Mouse (Mus musculus) brain, adult 2 months (tissue): Measurements from ENCODE around the gene Morc2a.

ENCODE experiments used
- DNase-seq: peaks from one replicate; pipeline ENCODE4 v3.0.0; 2011; ENCODE audit warnings: low read depth, low spot score

The Morc2a gene

DNA sequence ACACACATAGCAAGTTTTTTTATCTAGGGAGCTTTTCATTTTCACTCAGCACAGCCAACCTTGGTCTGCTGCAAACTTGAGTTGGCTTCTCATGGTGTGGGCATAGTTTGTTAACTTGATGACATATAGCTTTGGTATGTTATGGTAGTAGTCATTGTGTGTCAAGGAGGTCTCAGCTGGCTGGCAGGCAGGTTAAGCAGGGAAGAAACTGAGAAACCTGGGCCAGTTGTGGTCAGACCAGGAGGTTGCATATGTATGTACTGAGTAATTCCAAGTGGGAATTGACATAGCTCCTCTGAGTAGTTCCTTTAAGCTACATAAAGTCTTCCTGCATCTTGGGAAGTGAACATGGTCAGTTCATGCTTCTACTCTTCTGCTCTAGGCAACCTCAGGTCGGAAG is 35.2 kb downstream of the Morc2a start:
- DNase-seq = no peak

DNA sequence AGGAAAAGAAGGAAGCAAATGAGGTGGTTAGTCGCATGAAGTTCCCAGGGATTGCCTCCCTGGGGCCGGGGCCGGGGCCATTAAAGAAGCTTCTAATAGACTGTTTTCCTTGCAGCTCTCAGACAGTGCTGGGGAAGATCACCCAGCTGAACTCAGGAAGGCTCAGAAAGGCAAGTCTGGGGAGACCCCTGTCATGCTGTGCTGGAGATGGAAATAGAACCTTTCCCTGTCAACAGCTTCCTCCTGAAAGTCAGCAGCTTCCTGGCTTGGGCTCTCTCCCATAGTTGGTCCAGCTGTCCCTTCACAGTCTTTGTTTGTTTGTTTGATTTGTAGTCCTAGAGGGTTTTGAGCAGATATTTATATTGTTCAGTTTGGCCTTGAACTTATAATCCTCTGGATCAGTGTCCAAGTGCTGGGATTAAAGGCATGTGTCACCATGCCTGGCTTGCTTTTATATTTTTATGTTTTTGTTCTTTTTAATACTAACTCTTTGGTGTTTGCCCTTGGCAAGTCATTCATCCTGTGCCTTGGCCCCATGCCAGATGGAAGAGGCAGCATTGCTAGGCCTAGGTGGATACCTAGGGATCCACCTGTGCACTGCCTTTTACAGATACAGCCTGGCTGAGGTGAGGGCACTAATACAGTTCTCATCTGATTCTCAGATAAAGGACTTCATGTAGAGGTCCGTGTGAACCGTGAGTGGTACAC is 35.9 kb downstream of the Morc2a start:
- DNase-seq = no peak

DNA sequence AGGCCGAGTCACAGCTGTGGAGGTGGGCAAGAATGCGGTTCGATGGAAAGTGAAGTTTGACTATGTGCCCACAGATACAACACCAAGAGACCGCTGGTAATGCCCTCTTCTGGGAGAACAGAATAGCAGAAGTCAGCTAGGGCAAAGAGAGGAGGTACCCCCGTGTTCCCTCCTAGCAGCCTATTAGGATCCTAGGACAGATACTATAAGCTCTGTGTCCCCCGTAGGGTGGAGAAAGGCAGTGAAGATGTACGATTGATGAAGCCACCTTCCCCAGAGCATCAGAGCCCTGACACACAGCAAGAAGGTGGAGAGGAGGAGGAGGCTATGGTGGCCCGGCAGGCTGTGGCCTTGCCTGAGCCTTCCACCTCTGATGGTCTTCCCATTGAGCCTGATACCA is 36.4 kb downstream of the Morc2a start:
- no peak for DNase-seq

DNA sequence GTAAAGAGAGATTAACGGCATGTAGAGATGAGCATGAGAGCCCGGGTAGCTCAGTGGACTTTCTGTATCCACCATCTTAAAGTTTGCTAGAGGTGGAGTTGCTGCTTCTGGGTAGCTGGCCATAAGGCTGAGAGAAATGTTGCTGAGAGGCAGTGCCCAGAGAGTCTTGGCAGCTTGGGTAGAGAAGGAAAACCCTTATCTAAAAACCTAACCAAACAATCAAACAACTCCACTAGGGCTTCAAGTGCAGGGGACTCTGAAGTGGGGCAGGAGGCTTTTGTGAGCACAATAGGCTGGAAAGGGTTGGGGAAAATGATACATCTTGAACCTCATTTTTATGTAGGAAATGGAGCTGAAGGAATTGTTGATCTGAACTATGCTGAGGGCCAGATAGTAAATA is 37.3 kb downstream of the Morc2a start:
- no peak for DNase-seq

DNA sequence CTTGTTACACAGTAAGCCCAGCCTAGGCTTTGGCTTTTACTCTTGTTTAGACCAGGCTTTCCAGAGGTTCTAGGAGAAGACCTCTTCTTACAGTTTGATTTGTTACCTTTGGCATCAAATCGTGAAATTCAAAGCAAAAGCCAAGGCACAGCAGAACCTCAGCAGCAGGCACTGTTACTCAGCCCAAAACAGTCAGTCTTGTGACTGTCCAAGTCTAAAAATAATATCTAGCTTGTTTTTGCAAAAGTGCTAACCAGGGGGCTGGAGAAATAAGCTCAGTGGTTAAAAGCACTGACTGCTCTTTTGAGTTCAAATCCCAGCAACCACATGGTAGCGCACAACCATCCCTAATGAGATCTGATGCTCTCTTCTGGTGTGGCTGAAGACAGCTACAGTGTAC is 37.9 kb downstream of the Morc2a start:
- peak; percentile 61 for DNase-seq

DNA sequence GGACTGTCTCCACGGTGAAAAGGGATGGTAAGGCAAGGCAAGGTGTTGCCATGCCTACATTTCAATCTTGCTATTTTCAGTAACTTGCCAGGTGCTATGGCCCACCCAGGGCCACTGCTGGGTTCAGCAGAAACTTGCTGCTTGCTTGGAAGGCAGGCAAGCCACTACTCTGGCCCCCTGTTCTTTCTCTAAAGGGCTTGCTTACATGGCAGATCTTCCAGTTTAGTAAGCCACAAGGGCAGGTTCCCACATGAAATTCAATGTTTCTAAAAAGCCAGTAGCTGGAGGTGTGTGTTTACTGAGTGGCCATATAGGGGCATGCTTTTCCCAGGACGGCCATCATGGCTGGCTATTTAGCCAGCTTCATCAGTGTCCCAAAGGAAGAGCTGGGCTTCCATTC is 42.8 kb downstream of the Morc2a start:
- DNase-seq = no peak

DNA sequence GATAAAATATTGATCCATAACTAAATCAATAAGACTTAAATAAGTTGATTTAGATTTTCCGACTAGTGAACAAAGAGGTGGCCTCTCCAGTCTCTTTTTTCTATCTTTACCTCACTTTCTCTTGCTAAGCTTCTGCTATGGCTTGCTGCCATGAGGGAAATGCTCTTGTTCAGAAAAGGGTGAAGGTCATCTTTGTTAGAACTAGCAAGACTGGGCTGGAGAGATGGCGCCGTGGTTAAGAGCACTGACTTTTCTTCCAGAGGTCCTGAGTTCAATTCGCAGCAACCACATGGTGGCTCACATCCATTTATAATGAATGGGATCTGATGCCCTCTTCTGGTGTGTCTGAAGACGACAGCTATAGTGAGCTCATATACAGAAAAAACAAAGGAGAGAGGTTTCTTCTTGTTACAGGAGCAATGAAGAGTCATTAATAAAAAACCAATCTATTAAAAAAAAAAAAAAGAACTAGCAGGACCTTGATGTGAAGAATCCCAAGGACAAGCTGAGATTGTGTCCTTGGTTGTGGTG is 47.2 kb downstream of the Morc2a start:
- no peak for DNase-seq

DNA sequence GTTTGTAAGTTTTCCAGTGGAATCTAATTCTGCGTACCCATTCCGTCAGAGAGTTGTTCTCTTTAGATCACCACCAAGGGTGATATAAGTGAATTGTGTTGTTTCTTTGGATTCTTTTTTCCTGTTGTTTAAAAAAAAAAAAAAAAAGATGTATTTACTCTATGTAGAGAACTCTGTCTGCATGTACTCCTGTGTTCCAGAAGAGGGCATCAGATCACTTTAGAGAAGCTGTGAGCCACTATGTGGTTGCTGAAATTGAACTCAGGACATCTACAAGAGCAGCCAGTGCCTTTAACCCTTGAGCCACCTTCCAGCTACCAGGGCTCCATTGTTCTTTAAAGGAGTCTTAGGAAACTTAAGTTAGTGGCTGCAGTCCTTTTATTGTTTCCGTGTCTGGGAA is 48.5 kb downstream of the Morc2a start:
- peak; percentile 44 for DNase-seq

DNA sequence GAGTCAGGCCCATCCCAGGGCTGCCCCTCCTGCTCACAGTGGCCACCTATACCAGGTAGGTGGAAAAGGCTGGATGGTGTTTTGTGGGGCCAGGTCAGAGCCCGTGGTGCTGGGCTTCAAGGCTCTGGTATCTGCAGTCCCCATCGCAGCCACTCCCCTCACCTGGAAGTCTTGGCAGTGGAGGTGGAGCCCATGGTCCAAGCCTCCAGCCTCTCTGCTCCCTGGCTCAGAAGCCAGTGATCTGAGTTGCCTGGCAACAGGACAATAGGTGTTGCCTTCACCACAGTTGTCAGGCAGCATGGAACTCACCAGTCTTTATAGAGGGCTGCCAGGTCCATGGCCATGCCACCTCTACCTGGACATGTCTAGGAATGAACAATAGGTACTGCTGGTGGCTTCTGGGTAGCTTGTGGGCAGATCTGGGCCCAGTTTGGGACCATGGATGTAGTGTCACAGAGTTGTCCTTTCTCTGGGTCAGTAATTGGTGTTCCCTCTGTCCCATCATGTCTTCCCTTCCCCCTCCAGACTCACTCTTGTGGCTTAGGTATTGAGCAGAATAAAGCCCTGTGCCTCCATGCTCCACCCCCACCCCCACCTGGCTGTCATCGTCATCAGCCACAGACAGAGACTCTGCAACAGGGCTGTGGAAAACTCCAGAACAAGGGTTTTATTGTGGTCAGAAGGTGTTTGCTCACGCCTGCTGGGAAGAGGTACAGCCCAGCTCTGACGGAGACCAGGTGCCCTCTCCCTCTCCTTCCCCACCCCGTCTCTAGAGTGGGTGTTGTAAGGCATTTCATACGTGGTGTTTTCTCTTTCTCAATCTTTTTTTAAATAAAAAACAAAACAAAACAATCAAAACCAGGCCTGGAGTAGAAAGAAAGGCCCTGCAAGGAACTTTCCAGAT is 54.4 kb downstream of the Morc2a start:
- no peak for DNase-seq

DNA sequence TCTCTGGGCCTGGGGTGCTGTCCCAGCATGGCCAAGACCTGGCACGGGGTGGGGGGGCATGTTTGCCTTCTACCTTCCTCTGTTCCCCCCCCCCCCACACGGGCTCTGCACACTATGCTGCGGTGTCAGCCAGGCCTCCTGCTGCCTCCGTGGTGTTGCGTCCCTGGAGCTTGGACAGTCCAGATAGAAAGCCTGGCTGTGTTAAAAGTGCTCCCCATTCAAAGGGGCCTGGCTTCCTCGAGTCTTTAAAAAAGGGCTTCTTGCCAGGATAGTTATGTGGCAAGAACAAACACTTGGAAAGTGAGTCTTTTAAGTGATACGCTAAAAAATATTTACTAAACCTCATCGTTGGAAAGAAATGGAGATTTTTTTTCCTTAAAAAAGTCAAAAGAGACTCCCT is 55.4 kb downstream of the Morc2a start:
- DNase-seq = no peak

DNA sequence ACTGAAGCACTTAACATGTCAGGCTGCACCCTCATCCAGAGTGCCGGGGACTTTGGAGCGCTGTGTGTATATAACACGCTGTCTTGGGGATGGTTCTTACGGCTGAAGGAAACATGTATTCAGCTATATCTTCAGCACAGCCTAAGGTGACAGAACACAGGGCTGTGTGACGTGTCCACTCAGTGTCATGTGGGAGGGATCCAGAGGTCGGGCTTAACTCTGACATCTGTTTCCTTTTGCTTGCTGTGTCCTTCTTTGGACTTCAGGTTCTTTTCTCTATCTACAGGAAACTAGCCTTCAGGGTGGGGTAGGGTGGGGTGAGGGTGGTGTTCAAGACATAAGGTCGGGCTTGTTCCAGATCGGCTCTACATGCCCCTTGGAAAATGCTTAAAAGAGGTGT is 58.1 kb downstream of the Morc2a start:
- no peak for DNase-seq

DNA sequence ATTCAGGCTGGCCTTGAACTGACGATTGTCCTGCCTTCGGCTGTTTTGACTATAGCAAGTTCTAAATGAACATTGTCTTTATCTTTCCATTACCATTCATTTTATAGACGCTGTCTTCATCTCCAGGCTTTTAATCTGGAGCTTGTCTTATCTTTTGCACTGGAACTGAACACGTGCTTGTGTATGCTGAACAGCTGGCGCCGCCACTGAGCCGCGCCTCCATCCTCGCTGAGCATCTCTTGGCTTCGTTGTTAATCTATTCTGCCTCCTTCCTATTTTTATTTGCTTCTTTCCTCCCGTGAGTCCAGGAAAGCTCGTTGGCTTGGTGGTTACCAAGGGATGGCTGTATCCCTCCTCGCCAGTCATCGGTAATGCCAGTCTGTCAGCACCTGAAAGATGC is 61.2 kb downstream of the Morc2a start:
- DNase-seq = peak; percentile 65

DNA sequence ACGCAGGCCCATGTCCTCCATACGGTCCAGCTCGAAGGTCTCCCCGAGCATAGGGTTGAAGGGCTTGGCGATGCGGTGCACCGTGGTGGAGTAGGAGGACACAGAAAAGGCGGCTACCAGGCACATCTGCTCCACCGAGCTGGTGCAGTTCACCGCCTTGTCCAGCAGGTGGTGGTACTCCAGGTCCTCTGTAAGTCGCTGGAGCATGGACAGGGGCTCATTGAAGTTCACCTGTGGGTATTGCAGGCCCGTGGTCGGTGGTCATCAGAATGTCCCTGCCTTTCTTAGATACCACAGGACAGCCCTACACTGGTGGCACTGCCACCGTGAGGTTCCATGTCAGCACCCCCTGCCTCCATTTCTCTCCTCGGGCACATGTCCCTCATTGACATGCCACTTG is 65.5 kb downstream of the Morc2a start:
- DNase-seq = peak; percentile 88

DNA sequence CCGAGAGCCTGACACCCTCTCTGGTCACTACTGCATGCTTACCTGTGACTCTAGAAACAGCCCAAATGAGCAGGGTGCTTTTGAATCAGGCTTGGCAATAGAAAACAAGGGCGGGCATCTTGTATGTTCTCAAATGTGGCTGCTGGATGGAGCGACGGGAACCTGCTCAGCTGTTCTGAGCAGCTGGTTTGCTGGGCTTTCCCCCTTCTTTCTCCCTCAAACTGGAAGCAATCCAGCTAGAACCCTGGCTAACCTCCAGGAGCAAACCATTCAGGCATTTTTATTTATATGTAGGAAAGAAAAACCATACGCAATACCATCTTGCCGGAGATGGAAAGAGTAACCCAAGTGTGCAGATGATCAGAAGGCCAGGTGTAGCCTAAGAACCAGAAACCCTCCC is 67.7 kb downstream of the Morc2a start:
- peak; percentile 56 for DNase-seq

DNA sequence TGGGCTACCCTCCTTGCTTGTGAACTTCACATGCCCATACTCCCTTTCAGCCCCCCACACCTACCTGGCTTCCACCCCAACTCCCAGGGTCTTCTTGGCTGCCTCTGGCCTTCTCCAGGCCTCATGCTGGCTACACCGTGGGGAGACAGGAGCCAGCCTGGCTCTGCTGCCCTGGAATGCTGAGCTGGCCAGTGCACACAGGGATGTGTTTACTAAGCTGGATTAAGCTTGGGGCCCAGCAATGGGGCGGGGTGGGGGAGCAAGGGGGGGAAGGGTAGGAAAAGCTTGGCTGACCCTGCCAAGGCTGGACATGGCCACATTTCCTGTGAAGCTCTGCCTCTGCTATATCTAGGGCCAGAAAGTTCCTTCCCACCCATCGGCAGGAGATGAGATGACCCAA is 73.0 kb downstream of the Morc2a start:
- no peak for DNase-seq

DNA sequence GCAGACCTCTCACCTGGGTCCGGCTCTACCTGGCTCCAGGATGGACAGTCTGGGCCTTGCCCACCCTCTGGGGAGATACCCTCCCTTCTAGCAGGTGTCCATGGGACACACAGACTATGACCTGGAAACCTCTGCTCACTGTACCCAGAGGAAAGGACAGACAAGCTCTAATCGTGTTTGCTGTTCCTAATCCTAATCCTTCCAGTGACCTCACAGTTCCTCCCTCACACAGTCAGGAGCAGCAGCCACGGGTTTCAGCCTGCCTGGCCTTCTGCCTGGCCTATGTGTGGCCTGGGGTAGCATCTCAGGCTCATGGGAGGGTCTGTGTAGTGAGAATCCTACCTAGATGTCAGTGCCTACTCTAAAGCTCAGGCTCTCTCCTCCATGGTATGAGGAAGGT is 73.9 kb downstream of the Morc2a start:
- DNase-seq = no peak

DNA sequence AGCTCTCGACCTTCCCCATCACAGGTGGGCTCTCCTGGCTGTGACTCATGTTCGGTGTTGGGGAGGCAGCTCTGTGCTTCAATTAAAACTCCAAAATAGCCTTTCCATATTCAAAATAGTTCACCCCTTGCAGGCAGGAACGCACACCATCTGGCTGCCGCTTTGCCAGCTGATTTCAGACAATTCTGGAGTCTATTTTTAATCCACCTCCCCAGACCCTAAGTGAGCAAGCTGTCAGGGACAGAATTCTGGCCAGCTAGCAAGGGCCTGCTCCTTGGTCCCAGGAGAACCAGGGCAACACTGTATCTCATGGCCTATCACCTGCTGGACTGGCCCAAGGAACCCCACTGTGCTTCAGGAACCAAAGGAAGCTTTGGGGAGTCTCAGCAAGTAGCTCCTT is 74.9 kb downstream of the Morc2a start:
- peak; percentile 95 for DNase-seq

DNA sequence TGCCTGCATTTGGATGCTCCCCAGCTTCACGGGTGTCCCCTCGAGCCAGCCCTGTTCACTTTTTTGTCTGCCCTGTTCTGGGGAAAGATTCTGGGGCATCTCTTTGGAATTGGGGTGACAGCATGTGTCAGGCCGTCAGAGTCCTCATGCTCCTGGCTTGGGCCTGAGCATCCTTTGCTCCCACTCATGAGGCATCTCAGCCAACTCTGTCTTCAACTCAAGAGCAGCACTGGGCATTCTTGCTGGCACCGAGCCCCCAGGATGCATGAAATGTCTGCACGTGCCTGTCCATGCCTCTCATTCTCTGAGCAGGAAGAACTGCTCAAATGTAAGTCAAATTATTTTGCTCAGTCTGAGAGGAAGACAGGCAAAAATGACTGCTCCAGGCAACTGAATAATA is 75.7 kb downstream of the Morc2a start:
- peak; percentile 58 for DNase-seq

DNA sequence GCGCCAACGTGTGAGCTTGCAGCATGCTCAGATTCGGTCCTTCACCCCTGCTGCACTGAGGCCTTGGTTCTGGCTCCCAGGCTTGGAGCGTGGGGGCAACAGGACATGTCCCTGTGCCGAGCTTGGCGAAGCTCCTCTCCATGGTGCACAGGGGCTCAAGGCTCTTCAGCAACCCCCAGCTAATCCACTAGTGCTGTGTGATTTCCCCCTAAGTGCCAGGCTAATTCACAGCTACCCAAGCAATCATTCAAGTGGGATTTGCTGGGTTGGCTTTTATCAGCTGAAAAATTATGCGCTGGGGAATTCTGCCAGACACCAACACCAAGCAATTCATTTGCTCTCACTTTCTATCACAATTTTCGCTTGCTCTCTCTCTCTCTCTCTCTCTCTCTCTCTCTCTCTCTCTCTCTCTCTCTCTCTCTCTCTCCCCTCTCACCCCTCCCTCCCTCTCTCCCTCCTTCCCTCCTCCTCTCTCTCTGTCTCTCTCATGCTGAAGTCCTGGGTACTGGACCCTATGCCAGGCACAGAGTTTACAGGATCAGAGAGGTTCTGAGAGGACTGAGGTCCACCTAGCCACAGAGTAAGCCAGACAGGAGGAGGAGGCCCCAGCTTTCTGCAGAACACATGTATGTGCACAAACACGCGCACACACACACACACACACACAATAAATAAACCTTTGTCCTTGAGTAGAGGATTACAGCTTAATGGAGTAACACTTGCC is 76.5 kb downstream of the Morc2a start:
- peak; percentile 70 for DNase-seq

DNA sequence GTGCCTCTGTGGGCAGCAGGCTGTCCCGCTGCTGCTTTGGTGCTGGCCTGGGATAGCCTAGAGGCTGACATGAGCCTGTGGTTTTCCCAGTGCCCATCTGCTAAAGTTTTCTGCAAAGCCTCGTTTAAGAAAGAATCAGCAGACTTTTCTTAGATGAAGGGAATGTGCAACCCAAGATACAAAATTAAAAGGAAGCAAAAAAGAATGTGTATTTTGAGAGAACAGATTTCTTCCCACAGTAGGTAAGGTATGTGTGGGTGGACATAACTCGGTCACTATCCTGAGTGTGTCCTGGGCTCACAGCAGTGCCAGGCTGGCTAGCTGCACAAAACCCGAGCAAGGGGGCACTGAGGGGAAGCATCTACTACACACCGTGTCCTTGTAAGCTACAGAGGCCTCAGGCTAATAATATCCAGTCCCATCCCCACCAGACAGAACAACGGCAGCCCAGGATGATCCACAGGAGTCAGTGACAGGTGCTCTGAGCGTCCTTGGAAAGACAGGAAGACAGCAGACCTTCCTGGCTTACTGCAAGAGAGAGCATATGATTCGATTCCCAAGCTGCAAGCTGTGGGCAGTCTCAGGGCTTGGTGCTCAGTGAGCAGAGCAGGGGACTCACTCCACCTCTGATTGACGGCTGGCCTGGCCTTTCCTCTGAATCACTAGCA is 78.6 kb downstream of the Morc2a start:
- peak; percentile 79 for DNase-seq

DNA sequence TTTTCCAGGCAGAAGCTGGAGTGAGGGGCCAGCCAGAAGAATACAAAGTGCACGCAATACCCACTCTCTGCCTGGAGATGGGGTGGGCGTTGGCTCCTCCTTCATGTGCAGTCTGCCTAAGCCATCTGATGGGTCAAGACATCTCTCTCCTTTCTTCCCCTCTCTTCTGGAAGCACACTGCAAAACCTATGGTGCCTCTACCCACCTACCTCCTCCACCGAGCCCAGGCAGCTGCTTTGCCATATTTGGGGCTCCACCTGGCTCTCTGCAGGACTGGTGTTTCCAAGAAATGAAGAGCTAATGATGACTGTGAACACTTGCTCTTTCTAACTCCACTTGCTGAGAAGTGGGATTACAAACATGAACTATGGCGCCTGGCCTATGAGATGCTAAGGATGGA is 82.5 kb downstream of the Morc2a start:
- DNase-seq = peak; percentile 52
